14 mouse cellular contexts compared by ENCODE assay signal in the genomic region with DNA sequence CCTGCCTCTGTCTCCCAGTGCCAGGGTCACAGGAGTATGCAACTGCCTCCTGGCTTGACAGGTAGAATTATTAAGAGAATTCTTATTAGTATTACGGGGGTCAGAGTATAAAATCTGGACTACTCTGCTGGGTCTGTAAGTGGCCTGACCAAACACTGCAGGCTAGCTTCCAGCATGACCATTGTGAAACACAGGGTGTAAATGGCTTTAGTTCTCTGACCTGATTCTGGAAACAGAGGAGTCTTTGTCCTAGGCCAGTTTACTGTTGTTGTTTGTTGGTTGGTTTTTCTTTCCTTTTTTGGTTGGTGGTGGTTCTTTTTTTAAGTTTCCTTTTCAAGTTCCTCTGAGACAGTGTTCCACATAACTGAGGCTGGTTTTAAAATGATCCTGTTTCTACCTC. TPM values are rescaled to one million over a fixed set of nuclear protein-coding genes. Genes with fewer than 3 reads are reported as not detected.
DNase-seq lines count a peak whose midpoint lies in the region; ATAC-seq and TF ChIP-seq lines count a peak whose summit lies in the region.
"Had no signal": no experiment of that assay in that cellular context is flagged by ENCODE, and none has a peak within 500 bp of the region (broad histone marks: within the 10 kb centered on the region; RNA-seq: fewer than 3 reads in every experiment).

No protein-coding gene starts in this region.

- no peak for TF ChIP-seq EP300 in lung, postnatal 0 days (IDR thresholded peaks at IDR 0.05)

- H3K27ac ChIP-seq in heart, embryonic 12.5 days (ENCODE audit: poor library complexity, severe bottlenecking): peak overlapping the region; percentile 90
- peak overlapping the region; percentile 71 for H3K27ac ChIP-seq in liver, embryonic 12.5 days
- H3K27ac ChIP-seq in lung, postnatal 0 days (ENCODE audit: low read length): no peak overlapping the region
- H3K27ac ChIP-seq: embryonic facial prominence, embryonic 15.5 days; kidney, embryonic 15.5 days; lung, embryonic 15.5 days had no signal

- no peaks in the 10 kb centered on the region for H3K9me3 ChIP-seq in heart, embryonic 12.5 days (replicated peaks)
- no peaks in the 10 kb centered on the region for H3K9me3 ChIP-seq in liver, embryonic 12.5 days (replicated peaks)
- no peaks in the 10 kb centered on the region for H3K9me3 ChIP-seq in lung, postnatal 0 days (ENCODE audit: low read length)
- H3K9me3 ChIP-seq: embryonic facial prominence, embryonic 15.5 days; kidney, embryonic 15.5 days; lung, embryonic 15.5 days had no signal

- no peak for DNase-seq in heart, adult 8-10 months (ENCODE audit: low spot score)
- DNase-seq in retina, postnatal 1 day: peak; percentile 68
- DNase-seq in retina, embryonic 14.5 days (ENCODE audit: low spot score): no peak
- DNase-seq in kidney, postnatal 36 days: no peak
- DNase-seq in thymus, postnatal 0 days (ENCODE audit: low spot score): no peak
- DNase-seq in lung, postnatal 0 days (ENCODE audit: low spot score): no peak
- DNase-seq: cerebellum, postnatal 36 days; heart, postnatal 10 days; midbrain, embryonic 14.5 days had no signal

- peaks cover 3% of the 10 kb centered on the region; the same call in 1 of the 2 replicates for H3K36me3 ChIP-seq in heart, embryonic 12.5 days
- peaks cover 49% of the 10 kb centered on the region for H3K36me3 ChIP-seq in liver, embryonic 12.5 days
- H3K36me3 ChIP-seq in lung, postnatal 0 days (ENCODE audit: insufficient read depth, low read length): no peaks in the 10 kb centered on the region
- H3K36me3 ChIP-seq: embryonic facial prominence, embryonic 15.5 days; lung, embryonic 15.5 days had no signal

- no peak for TF ChIP-seq CTCF in lung, postnatal 0 days (IDR thresholded peaks at IDR 0.05)

- no peaks in the 10 kb centered on the region for H3K27me3 ChIP-seq in heart, embryonic 12.5 days (replicated peaks)
- H3K27me3 ChIP-seq in liver, embryonic 12.5 days (replicated peaks): no peaks in the 10 kb centered on the region
- no peaks in the 10 kb centered on the region for H3K27me3 ChIP-seq in lung, postnatal 0 days (replicated peaks; ENCODE audit: insufficient read depth, low read length)
- H3K27me3 ChIP-seq: embryonic facial prominence, embryonic 15.5 days; kidney, embryonic 15.5 days; lung, embryonic 15.5 days had no signal

- 97% methylated on average over 1 of the region's 1 CpGs for WGBS in heart, embryonic 12.5 days
- WGBS in liver, embryonic 12.5 days (ENCODE audit: insufficient replicate concordance): 84% methylated on average over 1 of the region's 1 CpGs
- WGBS in lung, postnatal 0 days: 72% methylated on average over 1 of the region's 1 CpGs

- H3K4me1 ChIP-seq in heart, embryonic 12.5 days (replicated peaks): peaks cover 69% of the 10 kb centered on the region
- peaks cover 87% of the 10 kb centered on the region for H3K4me1 ChIP-seq in liver, embryonic 12.5 days
- peaks cover 2% of the 10 kb centered on the region; the same call in 1 of the 2 replicates for H3K4me1 ChIP-seq in lung, postnatal 0 days (ENCODE audit: insufficient read depth, low read depth, low read length)

- no peak overlapping the region for H3K9ac ChIP-seq in heart, embryonic 12.5 days
- H3K9ac ChIP-seq in liver, embryonic 12.5 days: 0 out of 2 replicates have a peak overlapping the region, but pooled peaks have one; percentile 27
- H3K9ac ChIP-seq in lung, postnatal 0 days (replicated peaks; ENCODE audit: low read depth): no peak overlapping the region
- H3K9ac ChIP-seq: embryonic facial prominence, embryonic 15.5 days; kidney, embryonic 15.5 days; lung, embryonic 15.5 days had no signal

- no peak overlapping the region for H3K4me2 ChIP-seq in heart, embryonic 12.5 days
- H3K4me2 ChIP-seq in liver, embryonic 12.5 days: peak overlapping the region; percentile 25; the same call in 1 of the 2 replicates
- H3K4me2 ChIP-seq in lung, postnatal 0 days (replicated peaks; ENCODE audit: low read depth, low read length): no peak overlapping the region
- H3K4me2 ChIP-seq: embryonic facial prominence, embryonic 15.5 days; kidney, embryonic 15.5 days; lung, embryonic 15.5 days had no signal

- ATAC-seq in heart, embryonic 12.5 days (ENCODE audit: insufficient number of reproducible peaks, low FRiP score): no peak
- no peak for ATAC-seq in liver, embryonic 12.5 days
- no peak for ATAC-seq in lung, postnatal 0 days

- H3K4me3 ChIP-seq in heart, embryonic 12.5 days: no peak overlapping the region
- H3K4me3 ChIP-seq in liver, embryonic 12.5 days: no peak overlapping the region
- no peak overlapping the region for H3K4me3 ChIP-seq in lung, postnatal 0 days (ENCODE audit: low read depth, low read length)
- H3K4me3 ChIP-seq: embryonic facial prominence, embryonic 15.5 days; kidney, embryonic 15.5 days; lung, embryonic 15.5 days had no signal

RNA-seq across cellular contexts. Expression of gene Cs, which starts 5.9 kb away (rescaled TPM):
- 418 and 430 TPM in 2 replicates for polyA plus RNA-seq in heart, embryonic 12.5 days (2016; fragmentation: Nextera tagmentation; extraction: Ambion mirVana)
- 1,000 to 10,000 TPM in 3 of 4 experiments, 100 to 1,000 TPM in 1; 991 to 1,066 (median 1,045) TPM for total RNA-seq in heart, adult 8-10 months (2022)
- polyA plus RNA-seq in liver, embryonic 12.5 days (2016; fragmentation: Nextera tagmentation; extraction: Ambion mirVana): 183 and 187 TPM in 2 replicates
- 154 and 157 TPM in 2 replicates for polyA plus RNA-seq in thymus, postnatal 0 days (2015; fragmentation: Nextera tagmentation; extraction: Ambion mirVana)
- 85.4 and 85.8 TPM in 2 replicates for polyA plus RNA-seq in lung, postnatal 0 days (2015; fragmentation: Nextera tagmentation; extraction: Ambion mirVana)

RNA-seq across cellular contexts. Expression of gene Cnpy2, which starts 21.2 kb away (rescaled TPM):
- 201 and 209 TPM in 2 replicates for polyA plus RNA-seq in heart, embryonic 12.5 days (2016; fragmentation: Nextera tagmentation; extraction: Ambion mirVana)
- total RNA-seq in heart, adult 8-10 months (2022): 10 to 100 TPM; 54.6 to 73.4 (median 61.2) TPM
- polyA plus RNA-seq in liver, embryonic 12.5 days (2016; fragmentation: Nextera tagmentation; extraction: Ambion mirVana): 107 and 114 TPM in 2 replicates
- polyA plus RNA-seq in thymus, postnatal 0 days (2015; fragmentation: Nextera tagmentation; extraction: Ambion mirVana): 223 and 247 TPM in 2 replicates
- polyA plus RNA-seq in lung, postnatal 0 days (2015; fragmentation: Nextera tagmentation; extraction: Ambion mirVana): 243 and 244 TPM in 2 replicates

RNA-seq across cellular contexts. Expression of gene Coq10a, which starts 25.4 kb away (rescaled TPM):
- 15.9 and 16.2 TPM in 2 replicates for polyA plus RNA-seq in heart, embryonic 12.5 days (2016; fragmentation: Nextera tagmentation; extraction: Ambion mirVana)
- 100 to 1,000 TPM; 365 to 443 (median 423) TPM for total RNA-seq in heart, adult 8-10 months (2022)
- 8.7 and 8.9 TPM in 2 replicates for polyA plus RNA-seq in liver, embryonic 12.5 days (2016; fragmentation: Nextera tagmentation; extraction: Ambion mirVana)
- 17.1 and 21.8 TPM in 2 replicates for polyA plus RNA-seq in thymus, postnatal 0 days (2015; fragmentation: Nextera tagmentation; extraction: Ambion mirVana)
- 16.4 and 19.9 TPM in 2 replicates for polyA plus RNA-seq in lung, postnatal 0 days (2015; fragmentation: Nextera tagmentation; extraction: Ambion mirVana)

RNA-seq across cellular contexts. Expression of gene Ankrd52, which starts 33.5 kb away (rescaled TPM):
- 10.6 and 11.3 TPM in 2 replicates for polyA plus RNA-seq in heart, embryonic 12.5 days (2016; fragmentation: Nextera tagmentation; extraction: Ambion mirVana)
- total RNA-seq in heart, adult 8-10 months (2022): 10 to 100 TPM; 39.8 to 45.9 (median 44.0) TPM
- polyA plus RNA-seq in liver, embryonic 12.5 days (2016; fragmentation: Nextera tagmentation; extraction: Ambion mirVana): 9.3 TPM in 2 replicates
- 7.4 and 9.9 TPM in 2 replicates for polyA plus RNA-seq in thymus, postnatal 0 days (2015; fragmentation: Nextera tagmentation; extraction: Ambion mirVana)
- polyA plus RNA-seq in lung, postnatal 0 days (2015; fragmentation: Nextera tagmentation; extraction: Ambion mirVana): 4.2 and 4.9 TPM in 2 replicates

RNA-seq across cellular contexts. Expression of gene Pan2, which starts 40.3 kb away (rescaled TPM):
- 30.0 and 31.7 TPM in 2 replicates for polyA plus RNA-seq in heart, embryonic 12.5 days (2016; fragmentation: Nextera tagmentation; extraction: Ambion mirVana)
- 1 to 10 TPM; 6.1 to 7.1 (median 6.5) TPM for total RNA-seq in heart, adult 8-10 months (2022)
- 17.9 and 18.3 TPM in 2 replicates for polyA plus RNA-seq in liver, embryonic 12.5 days (2016; fragmentation: Nextera tagmentation; extraction: Ambion mirVana)
- 26.2 and 31.8 TPM in 2 replicates for polyA plus RNA-seq in thymus, postnatal 0 days (2015; fragmentation: Nextera tagmentation; extraction: Ambion mirVana)
- 19.0 and 20.2 TPM in 2 replicates for polyA plus RNA-seq in lung, postnatal 0 days (2015; fragmentation: Nextera tagmentation; extraction: Ambion mirVana)
